Mouse (Mus musculus) macrophage (primary cell): ENCODE data around the gene 4930404H24Rik. TPM values are rescaled to one million over a fixed set of nuclear protein-coding genes. Genes with fewer than 3 reads are reported as not detected.

Source experiments
- H3K27ac ChIP-seq: fragments of 350-480 bp; formaldehyde crosslinking; 2 replicates; pipeline ENCODE4 v1.9.0; 2021
- H3K36me3 ChIP-seq: fragments of 350-480 bp; formaldehyde crosslinking; 2 replicates; pipeline ENCODE4 v1.9.0; 2021; ENCODE audit errors: inconsistent target
- H3K4me3 ChIP-seq: fragments of 350-480 bp; formaldehyde crosslinking; 2 replicates; pipeline ENCODE4 v1.9.0; 2021; ENCODE audit errors: inconsistent target
- H3K79me2 ChIP-seq: fragments of 350-480 bp; formaldehyde crosslinking; 2 replicates; pipeline ENCODE4 v1.9.0; 2021; ENCODE audit errors: inconsistent target
- WGBS: methylation state at CpG from one replicate; pipeline ENCODE4 v1.1.7; 2026; ENCODE audit warnings: inconsistent platforms; ENCODE audit not compliant: missing documents; 5-methylcytosine and 5-hydroxymethylcytosine counted together
- polyA plus RNA-seq: library from polyadenylated mRNA; stranded (reverse); fragments of 250-400 nt; gene quantifications from 3 replicates; pipeline ENCODE4 v1.2.4, GENCODE M21; 2018; ENCODE audit warnings: inconsistent platforms

Gene 4930404H24Rik
- polyA plus RNA-seq, 1 experiment from 2014 or later, result not detected

DNA sequence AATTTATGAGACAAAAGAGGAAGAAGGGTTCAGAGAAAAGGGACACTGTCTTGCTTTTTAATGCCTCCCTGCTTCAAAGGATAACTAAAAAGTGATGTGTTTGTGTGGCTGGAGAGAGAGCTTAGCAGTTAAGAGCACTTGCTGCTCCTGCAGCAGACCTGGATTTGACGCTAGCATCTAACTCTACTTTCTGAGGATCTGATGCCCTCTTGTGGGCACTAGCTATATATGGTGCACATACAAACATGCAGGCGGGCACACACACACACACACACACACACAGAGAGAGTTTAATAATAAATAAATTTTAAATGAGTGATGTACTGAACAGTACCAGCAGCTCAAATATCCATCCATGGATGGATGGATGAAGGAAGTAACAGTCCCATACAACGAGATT is 29.3 kb upstream of the 4930404H24Rik start:
- WGBS, result 87% methylated on average over 3 of the region's 3 CpGs
- peaks cover 6% of the 10 kb centered on the region; the same call in 1 of the 2 replicates for H3K36me3 ChIP-seq
- H3K79me2 ChIP-seq, result no peaks in the 10 kb centered on the region
- no peak overlapping the region for H3K4me3 ChIP-seq
- H3K27ac ChIP-seq, result no peak overlapping the region

DNA sequence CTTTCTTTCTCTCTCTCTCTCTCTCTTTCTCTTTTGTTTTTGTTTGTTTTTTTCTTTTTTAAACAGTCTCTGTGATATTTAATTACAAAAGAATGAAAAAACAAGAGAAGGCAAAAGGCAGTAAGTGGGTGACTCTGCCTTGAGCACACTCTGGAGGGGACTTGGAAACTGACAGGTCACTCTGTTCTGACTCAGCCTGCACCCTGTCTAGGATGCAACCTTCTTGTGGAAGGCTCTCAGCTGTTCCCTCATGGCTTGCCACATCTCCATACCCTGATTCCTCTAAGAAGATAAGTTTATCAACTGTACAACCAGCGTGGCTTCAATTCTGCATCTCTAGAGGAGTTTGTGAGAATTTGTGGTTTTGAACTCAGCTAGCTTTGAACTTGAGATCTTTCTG is 25.2 kb upstream of the 4930404H24Rik start:
- Histone ChIP-seq H3K36me3 (peaks cover 15% of the 10 kb centered on the region; the same call in 1 of the 2 replicates), H3K79me2 (no peaks in the 10 kb centered on the region), H3K4me3 (no peak overlapping the region), H3K27ac (no peak overlapping the region)
- WGBS, result 75% methylated on average over 1 of the region's 1 CpGs

DNA sequence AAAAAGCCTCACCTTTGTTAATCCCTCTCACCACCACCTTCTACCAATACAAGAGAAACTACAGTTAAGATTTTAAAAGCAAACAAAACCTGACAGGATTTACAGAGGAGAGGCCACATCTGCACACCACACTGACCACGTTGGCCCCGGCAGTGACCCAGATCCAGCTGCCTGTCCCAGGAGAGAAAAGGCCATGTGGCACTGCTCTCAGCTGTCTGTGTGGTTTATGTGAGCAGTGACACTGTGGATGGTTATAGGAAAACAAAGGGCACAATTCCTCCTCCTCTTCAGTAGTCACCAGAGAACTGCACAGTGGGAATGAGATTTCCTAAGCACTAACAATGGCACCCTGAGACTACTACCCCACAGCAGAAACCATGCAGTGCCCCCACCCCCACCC is 23.3 kb upstream of the 4930404H24Rik start:
- Histone ChIP-seq H3K27ac (no peak overlapping the region), H3K4me3 (no peak overlapping the region), H3K36me3 (peaks cover 9% of the 10 kb centered on the region; the same call in 1 of the 2 replicates), H3K79me2 (no peaks in the 10 kb centered on the region)
- 77% methylated on average over 2 of the region's 2 CpGs for WGBS

DNA sequence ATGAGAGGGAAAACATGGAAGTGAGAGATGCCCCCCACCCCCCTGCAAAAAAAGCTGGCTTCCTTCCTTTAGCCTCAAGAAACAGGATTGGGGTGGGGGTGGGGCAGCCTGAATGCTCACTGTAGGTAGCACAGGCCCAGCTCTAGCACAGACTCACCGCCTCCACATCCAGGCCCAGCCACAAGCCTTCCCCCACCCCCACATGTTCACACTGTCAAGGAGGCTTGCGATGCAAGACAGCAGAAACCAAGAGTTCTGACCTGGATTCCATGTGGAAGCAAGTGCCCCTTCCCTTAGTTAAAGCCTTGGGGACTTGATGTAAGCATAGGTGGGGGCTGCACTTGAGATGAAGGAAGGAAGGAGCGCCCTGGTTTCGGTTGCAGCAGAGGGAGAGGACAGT is 22.8 kb upstream of the 4930404H24Rik start:
- H3K27ac ChIP-seq, result no peak overlapping the region
- H3K36me3 ChIP-seq, result peaks cover 9% of the 10 kb centered on the region; the same call in 1 of the 2 replicates
- H3K4me3 ChIP-seq, result no peak overlapping the region
- no peaks in the 10 kb centered on the region for H3K79me2 ChIP-seq
- WGBS, result 85% methylated on average over 4 of the region's 4 CpGs

DNA sequence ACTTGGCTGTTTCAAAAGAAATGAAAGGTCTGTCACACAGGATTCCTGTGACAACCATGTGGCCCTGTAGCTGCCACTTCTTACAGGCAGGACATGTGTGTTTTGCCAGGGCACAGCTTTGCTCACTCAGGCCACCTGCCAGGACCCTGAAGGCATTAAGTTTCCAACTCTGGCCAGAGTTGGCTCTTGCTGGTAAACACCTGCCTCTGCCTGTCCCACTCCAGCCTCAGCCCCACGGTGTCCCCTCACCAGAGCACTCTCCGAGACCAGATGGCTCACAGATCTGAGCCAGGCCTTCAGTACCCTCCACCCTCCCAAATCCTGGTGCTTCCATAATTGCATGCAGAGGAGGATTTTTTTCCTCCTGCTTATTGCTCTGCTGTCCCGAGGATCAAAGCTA is 21.6 kb upstream of the 4930404H24Rik start:
- WGBS, result 94% methylated on average over 3 of the region's 3 CpGs
- no peaks in the 10 kb centered on the region for H3K79me2 ChIP-seq
- H3K27ac ChIP-seq, result no peak overlapping the region
- H3K4me3 ChIP-seq, result no peak overlapping the region
- H3K36me3 ChIP-seq, result 0 out of 2 replicates have a peak, but pooled peaks cover 9% of the 10 kb centered on the region

DNA sequence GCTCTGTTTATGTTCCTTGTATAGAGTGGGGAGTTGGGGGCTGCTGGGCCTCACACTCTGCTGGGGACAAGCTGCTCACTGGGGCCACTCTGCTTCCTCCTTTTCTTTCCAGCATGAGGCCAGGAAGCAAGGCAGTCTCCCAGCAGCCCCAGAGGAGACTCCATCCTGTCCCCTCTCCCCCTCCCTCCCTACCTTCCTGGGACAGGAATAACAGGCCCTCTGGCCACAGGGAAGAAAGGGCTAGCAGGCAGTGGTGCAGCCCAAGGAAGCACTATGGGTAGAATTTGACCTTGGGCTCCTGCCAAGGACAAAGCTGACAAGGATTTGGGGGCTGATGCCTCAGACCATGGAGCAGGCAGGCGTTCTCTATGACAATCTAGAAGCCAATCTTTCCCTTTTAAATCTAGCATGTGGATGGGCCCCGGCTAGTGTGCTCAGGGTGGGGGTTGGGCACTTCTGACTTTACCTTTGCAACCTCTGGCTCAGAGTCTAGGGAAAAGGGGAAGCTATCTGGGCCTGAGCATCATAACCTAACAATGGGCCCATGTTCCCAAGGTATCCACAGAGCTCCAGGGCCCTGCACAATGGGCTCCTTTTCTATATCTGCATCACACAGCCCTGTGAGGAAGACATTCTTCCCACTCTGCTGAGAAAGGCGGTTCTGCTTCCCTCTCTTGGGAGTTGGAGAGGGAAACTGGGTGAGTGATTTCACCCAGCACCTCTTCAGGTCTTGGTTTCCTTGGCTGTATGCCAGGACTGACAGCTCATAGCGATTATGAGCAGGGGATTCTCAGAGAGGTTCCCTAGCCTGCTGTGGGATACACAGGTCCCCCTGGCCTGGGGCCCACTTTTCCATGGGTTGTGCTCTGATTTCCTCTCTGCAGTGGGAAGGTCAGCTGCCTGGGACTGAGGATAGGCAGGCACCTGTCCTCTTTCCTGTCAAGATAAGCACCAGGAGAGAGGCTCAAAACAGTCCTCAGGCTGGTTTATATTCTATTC is 17.2 kb upstream of the 4930404H24Rik start:
- Histone ChIP-seq H3K79me2 (no peaks in the 10 kb centered on the region), H3K4me3 (no peak overlapping the region), H3K36me3 (peaks cover 3% of the 10 kb centered on the region; the same call in 1 of the 2 replicates), H3K27ac (no peak overlapping the region)
- WGBS, result 60% methylated on average over 4 of the region's 4 CpGs

DNA sequence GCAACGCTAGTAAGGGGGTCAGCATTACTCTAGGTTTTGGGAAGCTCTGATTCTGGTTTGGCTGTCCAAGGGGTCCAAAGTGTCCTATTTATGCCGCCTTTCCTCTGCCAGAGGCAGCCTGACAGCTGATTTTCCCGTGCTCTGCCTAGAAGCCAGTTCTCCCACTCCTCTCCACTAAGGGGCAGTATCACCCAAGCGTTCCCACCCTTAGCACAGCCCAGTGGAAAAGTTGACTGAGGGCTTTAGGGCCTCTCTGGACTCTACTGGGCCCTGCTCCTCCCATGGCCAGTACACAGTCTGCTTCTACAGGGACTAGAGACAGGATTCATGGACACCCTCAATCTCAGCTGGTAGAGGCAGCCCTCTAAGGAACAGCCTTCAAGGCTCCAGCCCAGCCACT is 14.0 kb upstream of the 4930404H24Rik start:
- Histone ChIP-seq H3K79me2 (no peaks in the 10 kb centered on the region), H3K4me3 (no peak overlapping the region), H3K27ac (no peak overlapping the region), H3K36me3 (no peaks in the 10 kb centered on the region; the same call in 1 of the 2 replicates)
- 20% methylated on average over 4 of the region's 4 CpGs for WGBS

DNA sequence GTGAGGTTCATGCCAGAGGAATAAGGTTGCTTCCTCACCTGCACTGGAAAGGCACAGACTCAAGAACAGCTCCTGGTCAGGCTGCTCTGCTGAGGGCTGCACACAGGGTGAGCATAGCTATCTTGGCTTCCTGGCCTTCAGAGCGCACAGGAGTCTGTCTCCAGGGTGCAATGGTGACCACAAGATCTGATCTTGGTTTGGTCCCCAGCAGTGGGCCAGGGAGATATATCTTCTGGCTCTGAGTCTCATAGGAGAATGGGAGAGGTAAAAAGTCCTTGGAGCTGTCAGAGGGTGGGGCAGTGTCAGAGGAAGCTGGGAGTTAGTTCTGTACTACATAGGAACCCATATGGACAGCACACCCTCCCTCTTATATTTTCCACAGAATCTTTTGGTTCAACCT is 13.1 kb upstream of the 4930404H24Rik start:
- Histone ChIP-seq H3K27ac (no peak overlapping the region), H3K79me2 (no peaks in the 10 kb centered on the region), H3K36me3 (no peaks in the 10 kb centered on the region; the same call in 1 of the 2 replicates), H3K4me3 (no peak overlapping the region)
- 100% methylated on average over 1 of the region's 1 CpGs for WGBS

DNA sequence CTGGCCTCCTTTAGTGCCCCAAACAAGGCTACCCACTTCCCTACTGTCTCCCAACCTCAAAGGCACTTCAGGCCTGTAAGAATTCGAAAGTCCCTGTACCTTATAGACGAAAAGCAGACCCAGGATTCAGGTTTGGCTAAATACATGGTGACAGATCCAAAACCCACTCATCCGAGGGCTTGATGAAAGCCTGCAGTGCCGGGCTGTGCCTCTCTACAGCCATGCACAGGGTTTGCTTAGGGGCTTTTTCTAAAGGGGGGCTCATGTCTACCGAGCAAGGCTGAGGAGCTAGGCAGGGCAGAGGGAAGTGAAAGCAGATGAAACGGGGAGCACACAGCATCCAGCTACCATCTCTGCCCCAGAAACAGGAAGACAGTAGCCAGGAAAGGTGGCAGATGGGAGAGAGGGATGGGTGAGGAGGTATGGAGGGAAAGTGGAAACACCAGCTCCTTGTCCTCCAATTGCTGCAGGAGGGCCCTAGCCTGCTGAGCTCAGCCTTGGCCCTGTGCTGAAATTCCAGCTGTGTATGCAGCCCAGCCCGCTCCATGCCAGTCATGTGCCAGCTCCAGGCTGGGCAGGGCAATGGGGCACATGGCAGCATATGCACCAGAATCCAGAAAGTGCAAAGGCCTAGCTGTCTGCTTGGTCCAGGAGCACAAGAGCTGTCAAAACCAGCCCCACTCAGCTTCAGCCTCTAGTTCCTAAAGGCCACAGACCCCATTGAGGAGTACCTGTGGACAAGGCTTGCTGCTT is 11.3 kb upstream of the 4930404H24Rik start:
- H3K36me3 ChIP-seq, result no peaks in the 10 kb centered on the region; the same call in 1 of the 2 replicates
- H3K27ac ChIP-seq, result no peak overlapping the region
- H3K4me3 ChIP-seq, result no peak overlapping the region
- 34% methylated on average over 7 of the region's 7 CpGs for WGBS
- no peaks in the 10 kb centered on the region; the same call in 1 of the 2 replicates for H3K79me2 ChIP-seq

DNA sequence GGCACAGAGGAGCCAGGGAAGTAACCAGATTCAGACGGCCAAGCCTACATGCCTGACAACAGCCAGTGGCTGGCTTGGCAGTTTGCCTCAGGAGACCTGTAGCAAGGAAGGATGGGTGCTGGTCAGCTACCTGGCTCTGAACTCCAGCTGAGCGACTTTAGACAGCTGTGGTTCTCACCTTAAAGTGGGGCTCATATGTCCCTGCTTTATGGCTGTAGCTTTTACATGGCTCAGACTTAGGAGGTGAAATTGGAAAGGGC is 10.8 kb upstream of the 4930404H24Rik start:
- no peaks in the 10 kb centered on the region; the same call in 1 of the 2 replicates for H3K79me2 ChIP-seq
- no peak overlapping the region for H3K27ac ChIP-seq

DNA sequence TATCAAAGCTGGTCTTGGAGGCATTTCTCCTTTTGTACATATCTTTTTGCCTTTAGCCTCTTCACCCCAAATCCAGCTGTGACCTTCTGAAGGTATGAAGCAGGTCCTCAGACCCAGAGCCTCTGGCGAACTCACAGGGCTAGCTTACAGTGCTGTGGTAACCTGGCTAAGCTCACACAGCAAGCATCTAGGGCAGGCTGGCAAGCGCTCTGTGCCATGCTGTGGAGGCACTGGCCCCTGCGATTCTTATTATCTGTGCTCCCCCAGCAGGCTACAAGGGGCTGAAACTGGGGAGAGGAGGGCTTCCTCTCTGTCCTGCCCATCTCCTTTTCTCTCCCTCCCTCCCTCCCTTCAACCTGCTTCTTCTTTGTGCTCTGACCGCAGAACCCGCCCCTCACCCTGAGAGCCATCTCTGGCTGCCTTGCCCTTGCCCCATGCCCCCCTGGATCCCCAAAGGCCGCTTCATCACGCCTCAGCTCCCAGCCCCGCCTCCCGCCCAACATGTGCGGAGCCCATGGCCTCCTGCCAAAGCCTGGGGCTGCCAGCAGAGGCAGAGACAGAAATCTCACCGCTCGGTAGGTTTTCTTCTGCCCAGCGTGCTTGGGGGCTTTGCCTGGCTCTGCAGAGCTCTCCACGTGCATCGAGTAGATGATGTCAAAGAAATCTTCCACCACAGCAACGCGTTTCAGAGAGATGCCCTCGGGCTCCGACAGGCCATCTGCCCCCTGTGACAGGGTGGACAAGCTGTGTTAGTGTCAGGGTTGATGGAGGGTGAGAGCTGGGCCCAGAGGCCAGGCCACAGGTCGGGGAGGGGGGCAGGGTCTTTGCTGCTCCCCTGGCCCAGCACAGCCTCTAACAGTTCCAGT is 9.2 kb upstream of the 4930404H24Rik start:
- Histone ChIP-seq H3K27ac (no peak overlapping the region), H3K4me3 (no peak overlapping the region), H3K79me2 (no peaks in the 10 kb centered on the region; the same call in 1 of the 2 replicates), H3K36me3 (no peaks in the 10 kb centered on the region)
- 36% methylated on average over 20 of the region's 20 CpGs for WGBS

More for the DNA sequence above, 10.8 kb upstream of the 4930404H24Rik start:
- H3K4me3 ChIP-seq, result no peak overlapping the region
- H3K36me3 ChIP-seq, result no peaks in the 10 kb centered on the region; the same call in 1 of the 2 replicates
- WGBS, result 54% methylated on average over 2 of the region's 2 CpGs

DNA sequence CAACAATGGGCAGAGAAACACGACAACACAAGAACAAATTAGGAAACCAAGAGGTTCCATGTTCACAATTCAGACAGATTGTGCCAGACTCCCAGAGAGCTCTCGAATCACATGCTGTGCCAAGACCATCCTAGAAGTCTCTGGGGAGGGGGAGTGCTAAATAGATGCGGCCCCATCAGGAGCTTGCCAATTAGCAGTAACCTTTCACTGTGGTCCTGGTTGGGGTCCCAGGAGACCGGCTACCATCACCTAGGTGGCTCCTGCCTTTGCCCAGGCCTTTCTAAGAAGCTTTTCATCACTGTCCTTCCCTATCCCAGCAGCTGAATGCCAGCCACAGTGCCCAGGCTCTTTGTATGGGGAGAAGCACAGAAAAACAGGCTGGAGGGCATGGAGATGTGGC is 8.5 kb upstream of the 4930404H24Rik start:
- 85% methylated on average over 4 of the region's 4 CpGs for WGBS
- Histone ChIP-seq H3K4me3 (no peak overlapping the region), H3K27ac (no peak overlapping the region), H3K79me2 (no peaks in the 10 kb centered on the region; the same call in 1 of the 2 replicates), H3K36me3 (no peaks in the 10 kb centered on the region)

DNA sequence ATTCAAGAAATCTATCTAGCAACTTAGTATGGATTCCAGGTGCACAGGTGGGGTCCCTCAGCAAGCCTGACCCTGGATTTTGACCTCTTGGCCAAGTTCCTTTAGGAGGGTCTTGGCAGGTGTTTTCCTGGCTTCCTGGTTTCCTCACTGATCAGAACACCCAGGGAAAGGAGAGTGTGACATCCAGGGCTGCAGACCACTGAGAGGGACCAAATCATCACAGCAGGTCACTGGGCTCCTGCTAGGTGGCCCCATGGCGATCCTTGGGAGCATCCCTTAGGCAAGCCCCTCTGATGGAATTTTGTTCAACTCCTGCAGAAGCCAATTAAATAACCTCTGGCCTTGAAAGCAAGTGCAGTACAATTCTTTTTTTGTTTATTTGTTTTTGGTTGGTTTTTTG is 2.5 kb upstream of the 4930404H24Rik start:
- WGBS, result 100% methylated on average over 1 of the region's 1 CpGs
- H3K36me3 ChIP-seq, result no peaks in the 10 kb centered on the region
- H3K79me2 ChIP-seq, result peaks cover 12% of the 10 kb centered on the region; the same call in 1 of the 2 replicates
- H3K4me3 ChIP-seq, result no peak overlapping the region
- no peak overlapping the region for H3K27ac ChIP-seq

DNA sequence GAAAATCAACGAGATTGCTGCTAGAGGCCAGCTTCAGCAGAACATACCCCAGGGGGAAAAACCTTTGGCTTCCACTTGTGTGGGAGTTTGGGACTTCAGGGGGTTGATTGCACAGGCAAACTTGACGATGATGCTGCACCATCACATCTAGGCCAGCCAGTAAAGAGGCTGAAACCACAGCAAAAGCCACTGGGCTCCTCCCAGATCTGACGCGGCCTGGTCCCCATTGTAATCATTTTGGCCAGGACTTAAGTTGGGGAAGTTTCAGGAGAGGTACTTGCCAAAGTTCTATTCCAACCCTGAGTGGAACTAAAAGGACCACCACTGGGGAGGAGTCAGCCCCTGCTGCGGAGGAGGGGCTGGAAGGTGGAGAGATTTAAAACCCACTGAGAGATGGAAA is 1.6 kb upstream of the 4930404H24Rik start:
- 11% methylated on average over 5 of the region's 5 CpGs for WGBS
- Histone ChIP-seq H3K79me2 (peaks cover 20% of the 10 kb centered on the region; the same call in 1 of the 2 replicates), H3K36me3 (no peaks in the 10 kb centered on the region), H3K27ac (no peak overlapping the region), H3K4me3 (no peak overlapping the region)
